19 mouse cellular contexts compared by ENCODE assay signal in the genomic region with DNA sequence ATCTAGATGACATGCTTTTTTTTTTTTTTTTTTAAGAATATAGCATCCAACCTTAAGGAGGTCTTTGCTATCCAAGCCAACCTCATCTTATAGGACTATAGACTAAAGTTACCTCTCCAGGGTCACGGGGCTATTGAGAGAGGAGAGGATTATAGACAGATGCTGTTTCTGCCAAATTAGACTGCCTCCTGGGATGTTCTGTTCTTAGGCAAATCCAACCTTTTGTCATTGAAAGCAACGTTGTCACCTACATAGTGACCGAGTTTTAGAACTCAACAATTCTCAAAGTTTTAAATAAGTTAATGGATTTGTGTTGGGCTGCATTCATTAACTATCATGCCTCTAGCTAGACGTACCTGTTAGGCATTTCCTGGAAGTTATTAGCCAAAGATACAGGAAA. TPM values are rescaled to one million over a fixed set of nuclear protein-coding genes. Genes with fewer than 3 reads are reported as not detected.
"Had no signal": no experiment of that assay in that cellular context is flagged by ENCODE, and none has a peak within 500 bp of the region (broad histone marks: within the 10 kb centered on the region; RNA-seq: fewer than 3 reads in every experiment).

No protein-coding gene starts in this region.

- H3K4me2 ChIP-seq: neural tube, embryonic 13.5 days; neural tube, embryonic 15.5 days; stomach, embryonic 15.5 days had no signal

- H3K36me3 ChIP-seq: neural tube, embryonic 13.5 days; neural tube, embryonic 15.5 days; stomach, embryonic 15.5 days had no signal

- H3K9ac ChIP-seq: neural tube, embryonic 13.5 days; neural tube, embryonic 15.5 days; stomach, embryonic 15.5 days had no signal

- H3K27ac ChIP-seq: neural tube, embryonic 13.5 days; neural tube, embryonic 15.5 days; stomach, embryonic 15.5 days; stomach, postnatal 0 days had no signal

- H3K4me1 ChIP-seq: neural tube, embryonic 13.5 days; neural tube, embryonic 15.5 days; stomach, embryonic 15.5 days had no signal

- H3K9me3 ChIP-seq: neural tube, embryonic 13.5 days; neural tube, embryonic 15.5 days; stomach, embryonic 15.5 days had no signal

- H3K4me3 ChIP-seq: neural tube, embryonic 13.5 days; neural tube, embryonic 15.5 days; stomach, embryonic 15.5 days had no signal

- H3K27me3 ChIP-seq: neural tube, embryonic 13.5 days; stomach, embryonic 15.5 days had no signal

- DNase-seq: retina, postnatal 1 day; right cerebral cortex, adult 18-20 months; right cerebral cortex, postnatal 14 days; right cerebral cortex, postnatal 25 days; right cerebral cortex, postnatal 4 days; spleen, adult 18-20 months; thymus, adult 18-20 months; thymus, adult 2 months; thymus, postnatal 14 days; thymus, postnatal 25 days; thymus, postnatal 36 days; thymus, postnatal 4 days had no signal

RNA-seq across cellular contexts. Expression of gene Accsl, which starts 5.7 kb away (rescaled TPM):
- total RNA-seq: neutrophil, adult 5-6 weeks had no signal
- polyA plus RNA-seq: small intestine, adult 2 months; stomach, postnatal 0 days; testis, adult 2 months had no signal
